Mouse (Mus musculus): ENCODE data around the gene Tgfbr3. TPM values are rescaled to one million over a fixed set of nuclear protein-coding genes. Genes with fewer than 3 reads are reported as not detected.

Tgfbr3 gene
- polyA plus RNA-seq, 1 experiment: 6.8 TPM

- DNase-seq (ENCODE audit: extremely low spot score in 1 of 2, low spot score in 1 of 2): no peak
These were observed 133.3 kb downstream of the Tgfbr3 start for GRCm38 (mm10) chr5:107156096-107156495.

- no peak for DNase-seq (ENCODE audit: extremely low spot score in 1 of 2, low spot score in 1 of 2)
These were observed 136.4 kb downstream of the Tgfbr3 start for GRCm38 (mm10) chr5:107152989-107153388.

- DNase-seq (ENCODE audit: extremely low spot score in 1 of 2, low spot score in 1 of 2): no peak
These were observed 138.1 kb downstream of the Tgfbr3 start for GRCm38 (mm10) chr5:107151320-107151719.

- no peak for DNase-seq (ENCODE audit: extremely low spot score in 1 of 2, low spot score in 1 of 2)
These were observed 138.7 kb downstream of the Tgfbr3 start for GRCm38 (mm10) chr5:107150555-107151312.

- peak in 1 of 2 experiments; percentile 69 for DNase-seq (ENCODE audit: extremely low spot score in 1 of 2, low spot score in 1 of 2)
These were observed 141.3 kb downstream of the Tgfbr3 start for GRCm38 (mm10) chr5:107147951-107148766.

GRCm38 (mm10) chr5:107147413-107147812 lies 142.0 kb downstream of the Tgfbr3 start:
- DNase-seq (ENCODE audit: extremely low spot score in 1 of 2, low spot score in 1 of 2): no peak

GRCm38 (mm10) chr5:107146111-107146616 lies 143.3 kb downstream of the Tgfbr3 start:
- no peak for DNase-seq (ENCODE audit: extremely low spot score in 1 of 2, low spot score in 1 of 2)

- no peak for DNase-seq (ENCODE audit: extremely low spot score in 1 of 2, low spot score in 1 of 2)
These were observed 144.3 kb downstream of the Tgfbr3 start for GRCm38 (mm10) chr5:107145125-107145524.

GRCm38 (mm10) chr5:107144263-107144843 lies 145.1 kb downstream of the Tgfbr3 start:
- no peak for DNase-seq (ENCODE audit: extremely low spot score in 1 of 2, low spot score in 1 of 2)

- DNase-seq (ENCODE audit: extremely low spot score in 1 of 2, low spot score in 1 of 2): no peak
These were observed 146.0 kb downstream of the Tgfbr3 start for GRCm38 (mm10) chr5:107143406-107143805.

- DNase-seq (ENCODE audit: extremely low spot score in 1 of 2, low spot score in 1 of 2): no peak
These were observed 146.6 kb downstream of the Tgfbr3 start for GRCm38 (mm10) chr5:107142791-107143190.

- no peak for DNase-seq (ENCODE audit: extremely low spot score in 1 of 2, low spot score in 1 of 2)
These were observed 148.1 kb downstream of the Tgfbr3 start for GRCm38 (mm10) chr5:107141375-107141774.

- no peak for DNase-seq (ENCODE audit: extremely low spot score in 1 of 2, low spot score in 1 of 2)
These were observed 149.4 kb downstream of the Tgfbr3 start for GRCm38 (mm10) chr5:107139800-107140651.

GRCm38 (mm10) chr5:107133336-107133735 lies 156.1 kb downstream of the Tgfbr3 start:
- DNase-seq (ENCODE audit: extremely low spot score in 1 of 2, low spot score in 1 of 2): no peak

- no peak for DNase-seq (ENCODE audit: extremely low spot score in 1 of 2, low spot score in 1 of 2)
These were observed 157.2 kb downstream of the Tgfbr3 start for GRCm38 (mm10) chr5:107132231-107132630.

- no peak for DNase-seq (ENCODE audit: extremely low spot score in 1 of 2, low spot score in 1 of 2)
These were observed 160.1 kb downstream of the Tgfbr3 start for GRCm38 (mm10) chr5:107129304-107129703.

GRCm38 (mm10) chr5:107126561-107126960 lies 162.9 kb downstream of the Tgfbr3 start:
- peak in 1 of 2 experiments; percentile 28 for DNase-seq (ENCODE audit: extremely low spot score in 1 of 2, low spot score in 1 of 2)

- no peak for DNase-seq (ENCODE audit: extremely low spot score in 1 of 2, low spot score in 1 of 2)
These were observed 164.3 kb downstream of the Tgfbr3 start for GRCm38 (mm10) chr5:107125131-107125530.

GRCm38 (mm10) chr5:107124531-107124930 lies 164.9 kb downstream of the Tgfbr3 start:
- DNase-seq (ENCODE audit: extremely low spot score in 1 of 2, low spot score in 1 of 2): no peak

GRCm38 (mm10) chr5:107122622-107123021 lies 166.8 kb downstream of the Tgfbr3 start:
- DNase-seq (ENCODE audit: extremely low spot score in 1 of 2, low spot score in 1 of 2): no peak

Measured in frontal cortex, adult 2 months (tissue).